Mouse (Mus musculus) Muller cell, postnatal 12 days (primary cell): ENCODE measurements around the gene 4430402I18Rik.

Experiments used
- DNase-seq: peaks from one replicate; pipeline ENCODE4 v3.0.0-alpha.2; 2015; ENCODE audit errors: inconsistent ontology term

The 4430402I18Rik gene

DNA sequence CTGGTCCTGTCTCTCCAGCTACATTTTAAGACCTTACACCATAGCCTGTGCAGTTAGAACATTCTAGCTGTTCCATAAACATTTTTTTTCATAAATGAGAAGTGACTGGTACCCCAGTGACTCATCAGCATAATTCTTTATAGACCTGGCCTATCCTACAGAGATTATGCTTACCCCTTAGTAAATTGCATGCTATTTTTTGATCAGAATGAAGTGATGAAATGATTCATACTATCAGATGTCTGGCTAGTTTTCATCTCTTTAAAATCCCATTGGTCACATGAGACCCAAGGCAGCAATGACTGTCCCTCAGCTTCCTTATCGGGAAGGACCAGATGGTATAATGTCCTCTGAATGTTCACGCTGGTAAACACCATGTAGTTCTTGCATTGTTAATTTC, 66.8 kb downstream of the 4430402I18Rik start:
- no peak for DNase-seq

DNA sequence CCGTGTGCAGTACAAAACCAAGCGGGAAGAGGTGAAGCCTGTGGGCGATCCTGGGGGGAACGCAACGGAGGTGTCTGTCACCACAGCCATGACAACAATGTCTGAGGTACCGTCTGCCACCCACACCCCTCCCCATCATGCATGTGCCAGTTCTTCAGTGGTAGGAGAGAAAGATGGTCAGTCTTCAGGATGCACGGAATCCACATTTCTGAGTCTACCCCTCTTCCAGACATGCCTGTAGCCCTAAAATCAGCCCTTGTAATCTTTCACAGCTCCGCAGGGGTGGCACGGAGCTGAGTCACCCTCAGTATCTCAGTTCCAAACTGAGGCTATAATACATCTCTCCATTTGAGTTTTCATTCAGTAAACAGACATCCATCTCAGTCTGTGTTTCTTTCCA, 70.1 kb downstream of the 4430402I18Rik start:
- no peak for DNase-seq

DNA sequence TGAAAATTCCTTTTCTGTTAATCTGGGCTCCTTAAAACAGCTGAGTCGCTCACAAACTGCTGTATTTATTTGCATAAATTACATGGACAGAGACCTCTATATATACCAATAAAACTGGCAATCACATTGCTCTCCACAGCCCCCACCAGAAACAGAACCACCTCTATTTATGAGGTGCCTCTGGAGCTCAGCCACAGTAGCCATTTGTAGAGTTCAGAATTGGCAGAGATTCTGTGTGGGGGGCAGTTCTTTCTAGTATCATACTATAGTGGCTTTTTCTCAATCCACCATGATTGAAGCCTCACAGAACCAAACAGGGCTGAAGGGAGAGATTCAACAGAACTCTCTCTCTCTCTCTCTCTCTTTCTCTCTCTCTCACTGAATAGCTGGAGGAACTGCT, 71.0 kb downstream of the 4430402I18Rik start:
- no peak for DNase-seq

DNA sequence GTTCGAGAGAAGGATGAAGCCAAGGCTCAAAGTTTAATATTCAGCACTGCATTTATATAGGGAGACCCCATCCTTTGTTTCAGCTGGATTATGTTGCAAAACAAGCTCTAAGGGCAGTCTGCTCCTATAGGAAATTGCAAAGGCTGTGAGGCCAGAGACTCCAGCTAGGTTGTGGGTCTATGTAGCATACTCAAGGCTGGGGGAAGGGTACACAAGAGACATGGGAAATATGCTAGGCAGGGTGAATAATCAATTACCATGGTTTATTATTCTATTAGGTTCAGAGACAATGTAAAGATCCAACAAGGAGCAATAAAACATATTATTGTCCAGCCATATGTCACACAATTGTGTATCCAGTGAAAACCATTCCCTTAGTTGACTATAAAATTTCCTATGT, 75.7 kb downstream of the 4430402I18Rik start:
- DNase-seq, result no peak

DNA sequence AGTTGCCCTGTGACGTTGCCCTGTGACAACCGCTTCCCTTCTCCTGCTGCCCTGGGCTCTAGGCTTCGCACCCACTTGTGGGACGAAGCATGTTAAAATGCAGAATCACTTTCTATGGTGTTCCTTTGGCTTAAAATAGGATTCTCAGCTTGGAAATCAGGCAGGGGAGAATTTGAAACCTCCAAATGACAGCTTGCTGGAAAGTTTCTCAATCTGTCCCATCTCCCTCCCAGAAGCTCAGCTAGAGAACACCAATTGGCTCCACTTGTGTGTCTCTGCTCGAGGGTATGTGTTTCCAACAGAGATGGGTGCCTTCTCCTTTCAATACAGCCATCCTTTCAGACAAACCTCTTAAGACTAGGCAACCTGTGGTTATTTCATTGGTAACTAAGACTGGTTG, 76.4 kb downstream of the 4430402I18Rik start:
- DNase-seq, result no peak

DNA sequence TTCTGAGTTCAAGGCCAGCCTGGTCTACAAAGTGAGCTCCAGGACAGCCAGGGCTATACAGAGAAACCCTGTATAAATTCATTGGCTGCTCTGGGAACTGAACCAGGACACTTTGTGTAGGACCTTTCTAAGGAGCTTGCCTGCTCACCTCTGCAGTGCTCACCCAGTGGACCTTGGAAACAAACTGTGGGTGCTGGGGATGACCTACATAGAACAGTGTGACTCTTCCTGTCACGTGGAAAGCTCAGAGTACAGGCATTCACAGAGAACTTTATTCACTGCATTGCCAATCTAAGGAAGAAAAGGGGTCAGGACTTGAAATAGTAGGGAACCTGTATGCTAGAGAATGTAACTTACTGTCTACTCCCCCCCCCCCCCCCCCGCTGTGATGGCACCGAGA, 78.3 kb downstream of the 4430402I18Rik start:
- DNase-seq, result no peak

DNA sequence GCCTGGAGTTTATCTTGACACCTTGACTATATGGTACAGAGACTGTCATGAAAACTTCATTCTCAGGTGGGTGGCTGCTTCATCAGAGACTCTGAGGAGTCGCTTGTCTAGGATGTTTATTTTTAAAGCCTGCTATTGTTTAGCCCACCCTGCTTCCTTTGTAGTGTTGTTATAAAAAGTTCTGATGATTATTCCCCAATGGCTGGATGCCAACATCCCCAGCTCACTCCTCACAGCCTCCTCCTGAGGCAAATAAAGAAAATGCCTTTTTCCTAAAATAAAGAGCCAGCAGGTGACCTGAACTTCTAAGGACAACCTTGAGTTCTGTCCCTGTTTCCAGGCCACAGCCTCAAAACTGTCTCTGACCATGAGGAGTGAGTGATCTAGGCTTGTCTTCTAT, 79.1 kb downstream of the 4430402I18Rik start:
- no peak for DNase-seq

DNA sequence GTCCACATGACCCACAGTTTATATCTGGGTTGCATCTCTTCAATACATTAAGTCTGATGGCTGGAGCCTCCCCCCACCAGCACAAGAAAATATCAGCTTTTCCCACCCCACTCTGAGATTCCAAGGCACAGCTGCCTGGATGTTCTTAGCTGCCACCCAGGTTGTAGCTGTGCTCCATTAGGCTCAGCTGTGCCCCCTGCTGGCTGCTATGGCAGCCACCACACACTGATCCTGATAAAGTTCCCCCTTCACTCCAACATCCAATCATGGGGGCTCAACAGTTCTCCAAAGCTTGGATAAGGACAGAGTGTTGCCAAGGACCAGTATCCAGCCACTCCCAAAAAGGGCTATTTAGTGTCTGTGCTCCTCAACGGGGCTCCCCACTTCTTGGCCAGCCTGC, 84.5 kb downstream of the 4430402I18Rik start:
- DNase-seq, result no peak

DNA sequence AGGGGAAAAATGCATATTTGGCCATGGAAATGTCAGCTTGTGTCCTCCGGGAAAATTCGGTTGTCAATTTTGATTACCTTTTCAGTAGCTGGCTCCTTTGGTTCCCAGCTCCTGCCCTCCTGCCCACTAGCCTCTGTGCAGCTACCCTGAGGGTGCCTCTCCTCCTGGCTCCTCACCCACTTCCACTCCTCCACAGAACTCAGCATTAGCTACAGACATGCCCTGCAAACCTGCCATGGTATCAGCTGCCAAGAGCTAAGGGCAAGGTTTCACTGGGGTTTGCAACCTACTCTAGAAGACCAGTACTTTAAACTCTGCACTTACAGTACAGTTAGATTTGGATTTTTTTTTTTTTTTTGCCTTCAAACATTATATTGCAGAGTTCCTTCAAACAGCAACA, 88.1 kb downstream of the 4430402I18Rik start:
- no peak for DNase-seq

DNA sequence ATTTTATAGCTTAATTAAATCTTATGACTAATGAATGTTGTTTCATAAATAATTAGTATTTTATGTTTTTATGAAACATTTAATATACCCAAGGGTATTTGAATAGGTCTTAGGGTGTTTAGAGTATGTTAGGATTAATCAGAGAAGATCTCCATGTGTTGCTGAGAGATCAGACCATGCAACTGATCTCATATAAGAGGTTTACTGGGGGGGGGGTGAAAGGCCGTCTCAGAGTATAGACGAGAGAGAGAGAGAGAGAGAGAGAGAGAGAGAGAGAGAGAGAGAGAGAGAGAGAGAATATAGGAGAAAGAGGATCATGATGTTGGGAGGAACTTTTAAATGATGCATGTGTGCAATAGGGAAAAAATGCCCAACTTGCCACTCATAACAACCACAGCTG, 97.2 kb downstream of the 4430402I18Rik start:
- no peak for DNase-seq

DNA sequence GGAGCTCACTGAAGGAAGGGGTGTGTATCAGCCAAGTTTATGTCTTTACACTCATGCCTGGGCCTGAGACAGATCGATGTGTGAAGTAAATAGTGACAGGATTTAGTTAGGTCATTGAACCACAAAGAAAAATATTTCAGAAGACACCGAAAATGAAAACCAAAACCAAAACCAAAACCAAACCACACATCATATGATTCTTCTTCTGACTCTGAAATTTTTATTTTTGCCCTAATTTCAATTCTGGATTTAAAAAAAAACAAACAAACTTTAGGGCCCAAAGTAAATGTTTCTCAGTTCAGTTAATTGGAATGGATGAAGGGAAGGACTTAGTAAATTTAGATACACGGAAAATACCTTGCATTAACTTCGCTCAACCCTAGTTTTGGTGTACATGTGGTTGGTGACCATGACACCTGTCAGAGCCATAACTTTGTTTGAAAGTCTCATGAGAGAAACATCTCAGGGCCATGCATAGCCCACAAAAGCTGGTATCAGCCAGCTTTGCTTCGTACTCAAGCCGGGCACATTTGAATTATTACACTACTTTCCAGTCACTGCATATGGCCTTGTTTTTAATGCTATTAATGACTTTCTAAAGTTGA, 98.2 kb downstream of the 4430402I18Rik start:
- DNase-seq, result no peak

DNA sequence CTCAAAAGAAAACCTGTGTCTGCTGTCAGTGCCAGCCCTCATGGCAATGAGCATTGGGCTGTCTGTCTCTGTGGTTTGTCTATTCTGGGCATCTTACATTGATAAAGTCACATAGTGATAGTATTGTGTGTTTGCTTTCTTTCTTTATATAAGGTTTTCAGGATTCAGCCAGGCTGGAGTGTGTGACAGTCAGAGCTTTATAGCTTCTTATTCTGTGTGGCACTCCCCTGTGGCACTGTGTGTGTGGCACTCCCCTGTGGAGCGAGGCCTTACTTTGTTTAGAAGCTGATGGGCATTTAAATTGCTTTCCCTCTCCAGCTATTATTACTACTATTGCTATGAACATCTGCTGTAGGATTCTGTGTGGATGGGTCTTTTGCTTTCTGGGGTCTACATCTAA, 102.1 kb downstream of the 4430402I18Rik start:
- no peak for DNase-seq

DNA sequence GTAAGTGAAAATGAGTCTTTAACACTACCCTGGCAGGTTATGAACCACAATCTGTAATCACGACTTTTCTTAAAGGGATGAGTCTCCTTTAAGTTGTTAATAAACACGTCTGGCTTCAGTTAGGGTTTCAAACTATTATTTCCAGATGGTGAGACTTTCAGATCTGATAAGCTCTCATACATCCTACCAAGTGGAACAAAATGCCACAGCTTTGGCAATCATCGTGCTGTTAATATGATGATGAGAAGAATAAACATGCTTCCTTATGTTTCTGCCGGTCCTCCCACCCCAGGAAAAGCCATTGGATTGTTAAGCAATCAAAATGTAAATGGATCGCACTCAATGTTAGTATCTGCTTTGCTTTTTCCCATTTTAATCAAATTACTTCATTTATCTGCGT, 102.6 kb downstream of the 4430402I18Rik start:
- DNase-seq, result no peak

DNA sequence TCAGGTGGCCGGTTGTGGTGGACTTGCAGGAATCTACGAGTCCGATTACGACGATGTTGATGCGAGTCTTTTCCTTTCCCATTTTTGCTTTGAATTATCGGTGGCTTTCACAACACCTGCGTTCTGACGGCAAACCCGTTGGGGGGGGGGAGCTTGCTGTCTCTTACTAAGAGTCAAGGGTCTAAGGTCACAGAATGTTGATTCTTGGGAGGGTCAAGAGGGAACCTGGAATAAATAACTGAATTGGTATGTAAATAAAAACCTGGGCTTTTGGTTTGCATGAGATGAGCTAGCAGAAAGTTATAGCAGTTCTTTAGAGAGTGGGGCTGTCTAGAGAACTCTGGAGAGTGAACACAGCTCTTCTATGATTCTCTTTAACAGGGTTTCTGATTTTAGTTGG, 104.0 kb downstream of the 4430402I18Rik start:
- no peak for DNase-seq

DNA sequence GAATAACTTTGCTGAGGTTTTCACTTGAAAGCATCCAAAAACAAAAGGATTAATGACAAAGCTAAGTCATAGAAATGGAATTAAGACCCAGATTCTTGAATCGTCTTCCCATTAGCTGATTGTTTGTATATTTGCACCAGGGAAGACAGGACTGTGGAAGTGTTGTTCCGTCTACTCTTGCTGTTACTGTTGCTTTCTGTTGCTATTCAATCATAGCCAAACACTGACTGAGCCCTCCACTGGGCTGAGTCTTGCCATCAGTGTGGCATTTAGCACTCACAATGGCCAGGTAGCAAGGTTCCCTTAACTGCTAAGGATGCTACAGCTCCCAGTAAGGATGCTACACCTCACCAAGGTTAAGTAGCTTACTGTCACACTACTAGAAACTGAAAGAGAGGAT, 107.4 kb downstream of the 4430402I18Rik start:
- DNase-seq, result no peak

DNA sequence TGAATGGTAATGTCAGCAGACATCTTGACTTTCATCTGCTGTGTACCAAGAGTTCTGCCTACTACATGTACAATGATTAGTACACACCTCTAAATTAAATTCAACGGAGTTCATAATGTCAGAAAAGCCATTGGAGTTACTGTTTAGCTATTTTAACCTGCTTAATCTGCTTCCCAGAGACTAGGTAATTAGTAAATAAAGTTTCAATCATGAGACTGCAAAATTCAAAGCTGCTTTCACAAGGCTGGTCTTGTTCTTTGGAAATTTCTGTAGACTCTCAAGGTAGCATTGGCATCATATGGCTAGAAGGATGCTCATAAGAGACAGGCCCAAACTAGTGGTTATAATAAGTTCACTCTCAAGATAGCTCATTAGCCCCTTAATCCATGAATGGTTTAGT, 112.8 kb downstream of the 4430402I18Rik start:
- no peak for DNase-seq

DNA sequence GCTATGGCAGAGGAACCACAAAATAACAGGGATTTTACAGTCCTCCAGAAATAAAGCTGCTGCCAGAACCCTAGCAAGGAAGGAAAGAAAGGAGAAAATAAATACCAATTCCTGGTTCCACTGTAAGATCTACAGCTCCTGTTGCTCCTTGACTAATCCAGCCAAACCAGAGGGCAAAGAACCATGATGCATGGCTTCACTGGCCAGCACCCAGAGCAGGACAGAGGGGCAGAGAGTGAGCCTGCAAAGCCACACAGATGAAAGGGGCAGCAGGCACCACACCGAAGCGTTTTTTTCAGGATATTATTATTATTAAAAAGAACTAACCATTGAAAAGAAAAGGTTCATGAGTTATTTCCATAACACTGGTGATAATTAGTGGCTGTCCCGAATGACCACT, 115.6 kb downstream of the 4430402I18Rik start:
- DNase-seq, result no peak

DNA sequence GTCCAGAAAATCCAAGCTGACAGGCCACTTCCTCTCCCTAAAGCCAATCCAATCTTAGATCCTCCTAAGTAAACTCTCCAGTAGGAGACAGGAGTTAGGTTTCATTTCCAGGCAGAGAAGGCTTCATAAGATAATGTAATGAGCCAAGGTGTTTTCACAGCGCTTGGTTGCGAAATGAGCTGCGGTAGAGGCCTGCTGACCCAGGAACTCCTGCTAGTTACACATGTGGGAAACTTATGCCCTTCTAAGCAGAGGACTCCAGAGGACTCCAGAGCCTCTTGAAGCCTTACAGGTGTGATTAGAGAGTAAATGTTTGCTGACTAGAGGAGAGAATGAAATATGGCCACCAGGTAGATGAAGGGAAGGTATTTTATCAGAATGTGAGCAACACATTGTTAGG, 117.1 kb downstream of the 4430402I18Rik start:
- DNase-seq, result no peak

DNA sequence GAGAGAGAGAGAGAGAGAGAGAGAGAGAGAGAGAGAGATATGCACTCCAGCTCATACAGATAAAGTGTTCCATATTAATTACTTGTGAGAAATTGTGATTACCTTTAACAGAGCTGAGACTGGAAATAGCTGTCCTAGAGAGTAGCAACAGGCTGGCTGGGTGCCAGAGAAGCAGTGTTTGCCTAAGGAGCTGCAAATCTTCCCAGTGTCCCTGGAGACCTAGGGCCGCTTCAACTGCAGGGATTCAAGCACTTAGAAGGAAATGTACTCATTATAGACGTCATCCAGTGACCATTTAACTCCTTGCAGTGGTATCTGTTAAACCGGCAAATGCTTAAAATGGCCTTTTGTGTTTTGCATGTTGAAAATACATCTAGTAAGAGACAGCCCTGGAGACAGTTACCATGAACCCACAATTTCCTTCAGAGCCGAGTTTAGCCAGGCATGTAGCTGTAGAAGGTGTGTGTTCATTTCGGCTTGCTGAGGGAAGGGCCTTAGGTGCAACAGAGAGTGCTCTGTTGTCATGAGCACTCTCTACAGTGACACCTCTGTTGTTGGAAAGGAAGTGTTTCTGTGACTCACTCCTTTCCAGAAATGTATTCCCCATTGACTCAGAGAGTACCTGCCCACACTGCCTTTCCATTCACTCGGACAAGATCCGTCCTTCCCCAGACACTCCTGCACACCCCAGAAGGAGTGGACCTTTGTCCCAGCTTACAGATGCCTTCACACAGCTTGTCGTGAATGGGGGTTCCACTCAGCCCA, 122.5 kb downstream of the 4430402I18Rik start:
- no peak for DNase-seq
